Mouse (Mus musculus) liver, postnatal 0 days (tissue): ENCODE measurements around the gene Rpl29.

ENCODE experiments used
- CTCF ChIP-seq: sonication (generic); IDR thresholded peaks from 2 replicates; pipeline ENCODE4 v1.5.1; 2016; ENCODE audit warnings: antibody characterized with exemption, low read depth
- EP300 ChIP-seq: IDR thresholded peaks from 2 replicates; pipeline ENCODE4 v1.6.1; 2016; ENCODE audit warnings: antibody characterized with exemption, low read depth, mild to moderate bottlenecking

DNA sequence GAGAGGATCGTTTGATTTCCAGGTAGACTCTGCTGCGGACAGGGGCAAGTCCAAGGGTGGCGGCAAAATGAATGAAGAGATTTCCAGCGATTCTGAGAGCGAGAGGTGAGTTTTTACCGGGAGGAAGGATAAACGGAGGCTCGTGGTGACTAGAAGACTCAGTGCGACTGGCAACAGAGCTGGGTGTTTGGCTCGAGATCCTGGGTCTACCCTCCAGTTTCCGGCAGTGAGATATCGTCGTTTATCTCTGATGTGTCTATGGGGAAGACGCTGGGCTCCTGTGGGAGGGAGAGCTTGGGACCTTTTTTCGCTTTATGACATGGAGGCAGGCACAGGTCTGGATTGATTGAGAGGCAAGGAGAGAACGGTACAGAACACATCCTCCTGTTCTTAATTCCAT, 48.4 kb downstream of the Rpl29 start:
- TF ChIP-seq CTCF (no peak), EP300 (no peak)
